Mouse (Mus musculus): ENCODE measurements around the gene Pid1. TPM values are rescaled to one million over a fixed set of nuclear protein-coding genes. Genes with fewer than 3 reads are reported as not detected.
A peak's percentile ranks its signal among the peaks of the same experiment; 100 is the strongest.
"Not testable (repeated sequence)": the region's sequence is repeated elsewhere in the genome, so short reads cannot be mapped to it uniquely, and the experiment has no call there.

Gene Pid1
- total RNA-seq, 2 experiments from 2014 or later: 7.3 to 12.7 TPM

DNA sequence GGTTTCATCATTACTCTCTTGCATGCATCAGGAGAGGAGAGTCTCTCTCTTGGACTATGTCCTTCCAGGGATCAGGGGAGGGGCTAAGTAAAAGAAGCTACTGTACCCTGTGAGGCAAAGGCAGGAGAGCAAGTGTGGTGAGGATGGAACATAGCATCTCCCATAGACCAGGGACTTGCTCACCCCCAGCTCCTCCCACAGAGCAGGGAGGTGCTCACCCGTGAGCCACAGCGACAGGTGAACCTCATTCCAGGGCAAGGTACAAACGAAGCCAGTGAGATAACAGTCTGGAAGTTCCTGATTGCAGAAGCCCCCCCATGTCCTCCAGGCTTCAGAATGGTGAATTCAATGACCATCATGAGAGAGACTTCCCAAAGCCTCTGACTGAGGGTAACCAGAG lies 2.6 kb downstream of the Pid1 start:
- DNase-seq: no peak
- intact Hi-C loops (cut with DNase I): no loop called here

DNA sequence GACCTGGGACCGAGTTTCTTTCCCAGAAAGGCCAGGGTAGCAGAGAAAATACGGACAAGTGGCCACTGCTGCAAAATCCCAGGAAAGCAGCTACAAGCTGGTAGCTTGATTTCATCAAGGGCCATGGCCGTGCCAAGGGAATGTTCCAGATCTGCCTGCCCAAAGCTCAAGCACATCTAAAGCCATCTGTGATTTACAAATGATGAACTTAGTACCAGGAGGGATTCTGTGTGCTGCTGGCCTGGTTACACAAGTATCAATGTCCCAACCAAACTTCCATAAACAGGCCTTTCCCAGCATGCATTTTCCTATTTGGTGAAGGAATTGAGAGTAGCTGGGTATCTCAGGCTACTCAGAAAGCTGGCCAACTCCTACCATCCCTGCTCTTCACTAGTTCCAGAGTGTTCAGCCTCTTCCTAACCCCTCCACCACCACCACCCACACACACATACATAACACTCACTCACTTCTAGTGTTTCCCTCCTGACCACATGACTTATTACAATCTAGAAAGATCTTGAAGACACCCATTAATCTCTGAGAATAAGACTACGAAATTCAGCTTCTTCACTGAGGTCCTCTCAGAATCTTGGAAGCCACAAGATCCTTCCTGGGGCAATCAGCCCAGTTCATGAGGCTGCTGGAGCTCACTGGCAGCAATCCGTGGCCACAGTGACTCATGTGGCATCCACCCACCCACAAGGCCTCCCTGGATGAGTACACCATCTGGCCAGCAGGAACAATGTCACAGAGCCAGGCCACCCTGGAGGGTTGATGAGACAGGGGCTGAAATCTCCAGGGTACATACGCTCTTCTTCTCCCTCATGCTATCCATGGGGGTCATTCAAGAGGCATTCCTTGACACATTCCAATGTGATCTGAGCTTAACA lies 4.1 kb downstream of the Pid1 start:
- peak; percentile 52 to 59 for DNase-seq
- intact Hi-C loops (cut with DNase I): no loop called here

DNA sequence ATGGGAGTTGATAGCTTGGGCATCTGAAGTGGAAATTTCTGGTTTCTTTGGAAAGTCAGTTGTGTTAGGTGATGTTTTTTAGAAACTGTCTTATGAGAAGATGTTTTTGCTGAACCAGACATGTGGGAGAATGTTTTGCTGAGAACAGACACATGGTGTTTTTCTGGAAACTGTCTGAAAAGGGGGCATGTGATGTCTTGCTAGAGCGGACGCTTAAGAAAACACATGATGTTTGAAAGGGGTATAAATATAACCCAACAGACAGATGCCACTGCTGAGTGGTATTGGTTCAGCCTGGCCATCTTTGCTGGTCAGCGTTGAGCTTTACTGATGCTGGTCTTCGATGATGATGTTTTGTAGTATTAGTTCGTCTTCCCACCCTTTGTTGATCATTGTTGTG lies 6.8 kb downstream of the Pid1 start:
- no peak for DNase-seq
- intact Hi-C loops (cut with DNase I): no loop called here

DNA sequence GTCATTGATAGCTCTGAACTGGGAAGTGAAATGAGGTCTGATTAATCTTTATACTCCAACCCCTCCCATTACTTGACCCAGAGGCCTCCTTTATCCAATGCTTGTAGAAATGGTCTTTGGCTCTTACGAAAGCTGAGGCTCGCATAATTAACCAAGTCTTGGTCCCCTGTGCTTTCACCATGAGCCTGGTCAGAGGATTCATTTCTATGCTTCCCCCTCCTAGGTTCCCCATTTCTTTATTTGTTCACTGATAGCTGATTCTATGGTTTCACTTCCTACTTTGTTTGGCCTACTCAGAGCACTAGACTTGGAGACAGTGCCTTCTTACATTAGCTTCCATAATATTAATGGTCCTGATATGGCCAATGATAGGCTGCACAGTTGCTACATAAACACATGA lies 13.7 kb downstream of the Pid1 start:
- intact Hi-C loops (cut with DNase I): no loop called here
- DNase-seq: no peak

DNA sequence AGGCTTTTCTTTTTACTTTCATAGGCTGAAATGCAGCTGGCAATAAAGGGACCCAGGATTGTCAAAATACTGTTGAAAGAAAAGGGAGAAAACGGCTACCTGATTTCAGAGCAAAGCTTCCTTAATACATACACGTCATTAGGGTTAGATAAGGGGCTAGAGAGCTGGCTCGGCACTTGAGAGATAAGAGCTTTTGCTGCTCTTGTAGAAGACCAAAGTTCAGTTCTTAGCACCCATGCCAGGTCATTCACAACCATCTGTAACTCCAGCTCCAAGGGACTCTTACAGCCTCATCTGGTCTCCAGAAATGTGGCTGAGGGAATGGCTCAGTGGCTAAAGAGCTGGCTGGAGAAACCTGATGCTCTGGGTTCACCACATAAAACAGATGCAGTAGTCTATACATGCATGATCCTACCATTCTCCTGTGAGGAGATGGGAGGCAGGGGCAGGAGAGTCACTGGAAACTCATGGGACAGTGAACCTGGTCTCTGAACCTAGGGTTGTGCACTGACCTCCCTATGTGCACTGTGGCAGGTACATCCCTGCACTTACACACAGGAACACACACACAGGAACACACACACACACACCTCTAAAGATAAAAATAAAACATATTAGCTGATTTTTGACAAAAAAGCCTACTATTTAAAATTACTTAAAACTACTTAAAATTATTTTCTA lies 16.0 kb downstream of the Pid1 start:
- no peak for DNase-seq
- intact Hi-C loops (cut with DNase I): no loop called here

DNA sequence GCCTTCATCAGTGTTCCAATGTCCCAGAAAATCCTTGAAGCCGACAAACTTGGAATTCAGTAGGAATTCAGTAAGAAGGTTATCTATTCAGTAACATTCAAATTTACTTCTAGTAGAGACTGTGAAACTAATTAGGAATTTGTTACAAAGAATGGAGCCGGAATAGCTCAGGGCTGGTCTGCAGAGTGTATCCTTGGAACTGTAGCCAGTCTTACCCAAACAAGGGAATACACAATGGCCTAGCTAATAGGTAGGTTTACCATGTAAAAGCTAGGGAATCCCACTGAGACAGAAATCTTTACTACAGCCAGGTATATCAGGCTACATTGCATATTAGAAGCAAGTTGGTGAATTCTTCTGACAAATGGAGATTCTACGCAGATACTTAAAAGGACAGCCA lies 31.2 kb downstream of the Pid1 start:
- DNase-seq; intact Hi-C loops (cut with DNase I): not testable (repeated sequence)

DNA sequence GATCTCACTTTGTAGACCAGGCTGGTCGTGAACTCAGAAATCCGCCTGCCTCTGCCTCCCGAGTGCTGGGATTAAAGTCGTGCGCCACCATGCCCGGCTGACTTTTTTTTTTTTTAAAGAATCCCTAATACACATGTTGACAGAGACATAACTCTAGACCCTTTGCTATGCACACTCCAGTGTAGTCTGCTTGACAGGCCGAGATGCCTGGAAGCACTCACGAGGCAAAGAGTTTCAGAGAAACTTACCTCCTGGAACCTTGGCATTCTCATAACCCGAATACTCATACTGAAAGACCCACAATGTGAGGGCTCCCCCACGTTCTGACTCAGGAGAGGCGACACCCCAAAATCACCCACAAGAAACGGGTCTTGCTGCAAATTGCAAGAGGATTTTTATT lies 32.1 kb downstream of the Pid1 start:
- DNase-seq; intact Hi-C loops (cut with DNase I): not testable (repeated sequence)

DNA sequence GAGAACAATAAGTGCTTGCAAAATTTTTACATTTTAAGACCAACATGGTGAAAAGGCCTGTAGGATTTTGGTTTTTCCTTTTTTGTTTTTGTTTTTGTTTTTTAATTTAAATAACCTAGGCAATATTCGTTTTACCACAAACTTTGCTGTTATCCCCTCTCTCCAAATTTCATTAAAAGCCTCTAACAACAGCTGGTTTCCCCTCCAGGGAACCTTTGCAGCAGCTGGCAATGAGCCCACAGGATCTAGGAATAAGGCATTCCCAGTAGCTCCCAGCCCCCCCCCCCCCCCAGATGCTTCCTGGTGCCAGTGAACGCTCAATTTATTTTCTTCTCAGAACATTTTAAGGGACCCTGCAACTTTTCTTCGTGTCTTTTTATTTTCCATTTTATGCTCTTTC lies 38.7 kb downstream of the Pid1 start:
- DNase-seq: no peak
- intact Hi-C loops (cut with DNase I): no loop called here

DNA sequence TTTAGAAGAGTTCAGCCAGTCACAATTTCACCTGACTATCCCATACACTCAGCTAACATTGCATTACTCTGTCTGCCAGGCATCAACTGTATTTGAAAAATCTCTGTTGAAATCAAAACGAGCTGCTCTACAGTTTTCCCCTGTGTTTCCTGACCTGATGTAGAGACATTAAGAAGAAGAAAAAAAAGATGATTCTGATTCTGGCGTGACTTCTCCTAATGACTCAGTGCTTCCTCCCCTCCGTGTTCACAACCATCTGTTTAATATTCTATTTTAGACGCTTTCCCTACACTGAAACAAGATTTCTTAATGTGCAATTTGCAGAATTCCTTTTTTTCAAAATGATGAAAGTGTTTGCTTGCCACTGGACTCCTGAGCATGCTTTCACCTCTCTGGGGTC lies 42.7 kb downstream of the Pid1 start:
- DNase-seq: no peak
- intact Hi-C loops (cut with DNase I): no loop called here

DNA sequence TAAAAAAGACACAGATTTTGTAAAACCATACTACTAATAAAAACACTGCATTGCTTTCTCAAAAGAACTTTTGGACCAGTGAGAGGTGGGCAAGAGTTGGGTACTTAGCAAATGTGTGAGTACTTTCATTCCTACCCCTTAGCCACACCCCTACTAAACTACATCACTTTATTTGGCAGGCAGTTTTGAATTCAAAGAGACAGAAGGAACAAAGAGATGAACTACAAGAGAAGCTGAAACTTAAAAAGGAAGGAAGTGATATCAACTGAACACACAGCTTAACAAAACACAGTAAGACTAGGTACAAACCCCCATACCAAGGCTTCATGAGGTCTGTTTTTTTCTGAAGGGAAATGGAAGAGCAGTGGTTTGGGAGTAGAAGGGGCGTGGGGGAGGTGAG lies 45.4 kb downstream of the Pid1 start:
- intact Hi-C loops (cut with DNase I): no loop called here

DNA sequence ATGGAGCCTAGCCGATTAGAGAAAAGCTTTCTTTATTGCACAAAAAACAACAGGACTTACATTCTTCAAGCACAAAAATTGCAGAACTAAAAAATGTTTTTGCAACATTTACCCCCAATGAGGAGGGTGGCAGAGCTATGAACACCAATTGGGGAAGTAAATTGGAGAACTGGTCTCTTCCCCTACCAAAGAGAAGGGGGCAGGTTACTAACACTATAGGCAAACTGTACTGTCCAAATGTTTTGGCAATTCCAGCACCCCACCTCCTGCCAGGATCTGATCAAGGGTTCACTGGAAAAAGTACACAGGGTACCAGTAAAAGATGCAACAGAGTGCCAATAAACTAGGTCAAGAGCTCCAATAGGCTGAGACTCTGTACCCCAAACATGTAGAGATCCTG lies 46.2 kb downstream of the Pid1 start:
- intact Hi-C loops (cut with DNase I): no loop called here
- DNase-seq: no peak

More for the DNA sequence above, 45.4 kb downstream of the Pid1 start:
- no peak for DNase-seq

DNA sequence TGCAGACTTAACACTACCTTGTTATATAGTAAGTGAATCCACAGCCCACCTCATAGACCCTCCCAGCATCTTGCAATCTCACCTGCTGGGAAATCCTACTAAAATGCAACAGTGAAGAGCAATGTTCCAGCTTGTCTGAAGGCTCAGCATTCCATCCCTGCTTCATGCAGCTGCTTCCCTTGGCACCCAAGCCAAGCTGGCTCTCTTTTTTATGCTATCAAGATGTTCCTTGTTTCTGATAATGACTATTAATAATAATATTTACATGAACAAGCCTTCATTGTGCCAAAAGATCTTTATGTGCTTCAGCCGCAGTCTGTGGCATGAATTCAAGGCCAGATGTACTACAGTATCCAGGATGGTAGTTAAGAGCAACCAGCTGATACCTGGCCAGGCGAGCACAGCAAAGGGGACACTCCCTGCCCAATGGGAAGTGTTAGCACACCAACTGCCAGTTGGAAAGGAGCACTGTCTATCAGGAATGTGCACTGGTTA lies 54.0 kb downstream of the Pid1 start:
- intact Hi-C loops (cut with DNase I): loop anchor here (5.0 kb wide), 1 partner anchor 272 kb away; no protein-coding TSS in a partner anchor
- no peak for DNase-seq

DNA sequence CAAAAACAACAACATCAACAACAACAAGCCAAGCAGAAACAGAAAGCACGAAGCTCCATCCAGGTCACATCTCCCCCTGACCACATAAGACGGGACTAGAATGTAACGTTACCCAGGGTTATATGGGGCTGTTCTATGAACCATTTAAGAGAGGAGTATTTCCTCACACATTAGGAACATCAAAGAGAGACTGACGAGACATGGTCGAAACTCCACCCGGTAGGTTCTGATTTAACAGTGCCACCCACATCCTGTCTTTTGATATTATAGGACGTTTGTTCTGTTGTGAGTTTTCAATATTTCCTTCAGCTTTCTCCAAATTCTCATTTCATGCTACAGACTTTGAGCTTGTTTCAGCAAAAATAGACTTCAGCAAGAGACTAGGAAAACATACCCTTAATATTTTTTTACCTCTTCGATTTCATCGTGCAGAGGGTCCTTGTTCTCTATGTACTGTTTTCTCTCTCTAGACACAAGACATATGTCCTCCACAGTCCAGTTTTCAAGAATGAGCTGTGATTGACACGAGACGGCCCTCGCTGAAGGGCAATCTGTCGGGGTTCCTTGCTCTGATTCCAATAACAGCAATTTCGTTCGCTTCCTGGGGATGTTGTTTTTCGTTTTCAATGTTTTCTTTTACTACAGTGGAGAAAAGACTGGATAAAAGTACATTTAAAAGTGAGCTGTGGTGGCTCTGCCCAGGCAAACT lies 58.1 kb downstream of the Pid1 start:
- intact Hi-C loops (cut with DNase I): loop anchor here (5.0 kb wide), 1 partner anchor 276 kb away; no protein-coding TSS in a partner anchor
- no peak for DNase-seq

DNA sequence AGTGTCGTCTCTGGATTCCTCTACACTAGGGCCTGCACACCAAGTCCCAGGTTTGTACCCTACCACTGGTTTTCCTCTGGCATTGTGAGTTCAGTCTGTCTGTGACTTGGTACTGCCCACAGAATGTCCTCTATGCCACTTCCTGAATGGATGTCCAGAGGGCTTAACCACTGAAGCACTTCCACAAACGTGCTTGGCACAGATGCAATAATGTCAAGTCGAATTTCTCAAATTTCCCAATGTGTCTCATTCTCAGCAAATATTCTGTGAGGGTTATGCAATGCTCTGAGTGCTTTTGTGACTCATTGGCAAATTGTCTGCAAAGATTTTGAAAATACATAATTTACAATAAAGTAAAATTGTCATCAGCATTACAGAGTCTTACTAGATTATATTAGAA lies 61.2 kb downstream of the Pid1 start:
- intact Hi-C loops (cut with DNase I): no loop called here
- peak; percentile 22 to 36 for DNase-seq

DNA sequence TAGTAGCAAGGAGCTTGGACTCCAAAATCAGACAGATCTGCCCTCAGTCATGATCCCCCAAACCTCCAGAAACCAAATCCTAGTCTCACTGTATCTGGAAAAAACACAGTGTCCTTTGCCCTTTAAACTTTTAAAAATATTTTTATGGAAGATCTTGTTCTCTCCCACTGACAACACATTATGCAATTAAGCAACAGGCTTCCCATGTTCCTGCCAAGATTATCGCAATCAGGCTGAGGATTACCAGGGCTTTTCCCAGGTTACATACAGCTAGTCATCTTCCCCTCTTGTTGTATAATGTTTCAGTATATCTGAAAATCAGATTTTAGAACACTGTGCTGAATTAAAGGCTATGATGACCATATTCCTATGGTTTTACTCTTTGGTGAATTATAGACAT lies 64.3 kb downstream of the Pid1 start:
- DNase-seq: no peak

DNA sequence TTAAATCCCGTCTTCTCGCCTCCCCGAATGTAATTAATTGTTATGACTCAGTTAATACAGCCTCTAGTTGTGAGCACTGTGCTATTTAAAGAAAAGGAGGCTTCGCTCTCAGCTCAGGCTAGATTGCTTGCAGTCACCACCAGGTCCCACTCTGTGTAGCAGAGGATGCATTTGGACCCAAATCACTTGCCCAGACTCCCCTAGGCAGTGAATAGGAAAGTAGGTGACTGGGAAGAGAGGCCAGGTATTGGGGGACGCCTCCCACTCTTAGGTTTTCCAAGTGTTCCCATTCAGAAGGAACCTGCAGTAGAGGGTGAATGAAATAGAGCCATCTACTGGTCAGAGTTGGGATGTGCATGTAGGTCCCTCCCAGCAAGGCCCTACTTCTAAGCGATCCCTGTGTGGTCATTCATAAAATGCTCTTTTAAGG lies 77.3 kb downstream of the Pid1 start:
- intact Hi-C loops (cut with DNase I): loop anchor here (10.0 kb wide), 3 partner anchors 132 to 542 kb away; no protein-coding TSS in a partner anchor
- DNase-seq: peak; percentile 49 to 73

More for the DNA sequence above, 64.3 kb downstream of the Pid1 start:
- intact Hi-C loops (cut with DNase I): no loop called here

DNA sequence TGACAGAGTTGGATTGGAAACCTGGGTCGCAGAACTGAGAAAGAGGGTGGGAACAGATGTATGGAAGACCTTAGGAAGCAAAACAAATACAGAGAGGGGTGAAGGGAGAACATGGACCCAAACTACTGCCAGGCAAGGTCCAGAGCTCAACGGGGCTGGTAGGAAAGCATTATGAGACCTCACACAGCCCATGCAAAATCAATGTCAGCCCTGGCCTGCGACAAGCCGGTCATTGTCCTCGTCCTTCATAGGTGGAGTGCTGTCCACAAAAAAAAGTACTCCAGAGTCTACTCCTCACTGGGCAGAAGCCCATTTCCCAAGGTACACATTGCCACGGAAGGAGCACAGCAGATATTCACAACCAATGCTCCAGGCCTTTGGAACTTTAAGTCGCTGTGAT lies 78.4 kb downstream of the Pid1 start:
- DNase-seq: no peak
- intact Hi-C loops (cut with DNase I): loop anchor here (10.0 kb wide), 3 partner anchors 131 to 541 kb away; no protein-coding TSS in a partner anchor

DNA sequence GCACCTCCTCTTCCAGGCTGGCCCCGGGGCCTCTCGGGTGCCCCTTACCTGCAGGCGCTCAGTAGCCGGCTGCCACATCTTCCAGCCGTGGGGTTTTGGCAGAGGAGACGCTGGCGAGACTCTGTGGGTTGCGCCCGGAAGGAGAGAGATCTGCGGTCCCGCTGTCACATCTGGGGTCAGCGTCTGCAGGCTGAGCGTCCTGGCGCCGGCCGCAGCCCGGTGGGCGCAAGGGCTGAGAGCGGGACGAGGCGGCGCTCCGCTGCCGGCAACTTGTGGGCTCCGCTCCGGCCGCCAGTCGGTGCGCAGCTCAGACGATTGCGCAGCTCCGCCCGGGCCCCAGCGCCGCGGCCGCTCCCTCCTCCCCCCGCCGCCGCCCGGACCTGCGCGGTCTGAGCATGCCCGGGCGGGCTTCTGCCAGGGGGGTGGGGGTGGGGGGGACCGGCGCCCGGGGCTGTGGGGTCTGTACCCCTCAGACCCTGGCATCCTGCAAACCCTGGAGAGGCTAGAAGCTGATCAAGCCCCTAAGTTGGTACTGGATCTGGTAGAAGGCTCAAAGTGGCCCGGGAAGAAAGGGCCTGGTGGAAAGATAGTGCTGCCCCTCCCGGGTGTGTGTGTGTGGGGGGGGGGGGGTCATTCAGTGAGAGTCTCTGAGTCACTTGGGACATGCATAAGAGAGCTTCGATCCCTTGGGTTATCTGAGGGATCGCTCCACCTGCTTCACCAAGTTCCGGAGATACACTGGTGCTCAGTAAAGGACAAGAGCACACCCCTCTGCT lies 79.5 kb downstream of the Pid1 start:
- intact Hi-C loops (cut with DNase I): loop anchor here (10.0 kb wide), 3 partner anchors 130 to 540 kb away; no protein-coding TSS in a partner anchor
- peak; percentile 64 to 73 for DNase-seq

DNA sequence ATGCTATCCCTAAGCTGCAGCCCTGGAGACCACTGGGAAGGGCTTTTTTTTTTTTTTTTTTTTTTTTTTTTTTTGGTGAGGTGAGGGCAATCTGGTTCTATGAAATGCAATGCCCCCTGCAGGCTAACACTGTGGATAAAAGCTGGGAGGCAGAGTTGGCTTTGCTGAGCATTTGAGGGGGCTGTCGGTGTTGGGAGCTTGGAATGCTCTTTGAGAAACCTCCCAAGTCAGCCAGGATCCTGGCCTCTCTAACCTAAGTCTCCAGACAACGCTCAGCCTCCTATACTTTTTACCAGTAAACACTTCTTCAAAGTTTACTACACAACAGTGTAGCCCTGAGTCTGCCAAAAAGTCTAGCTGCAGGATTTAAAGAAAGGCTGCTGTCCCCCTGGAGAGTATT lies 80.9 kb downstream of the Pid1 start:
- intact Hi-C loops (cut with DNase I): loop anchor here (10.0 kb wide), 3 partner anchors 128 to 538 kb away; no protein-coding TSS in a partner anchor

DNA sequence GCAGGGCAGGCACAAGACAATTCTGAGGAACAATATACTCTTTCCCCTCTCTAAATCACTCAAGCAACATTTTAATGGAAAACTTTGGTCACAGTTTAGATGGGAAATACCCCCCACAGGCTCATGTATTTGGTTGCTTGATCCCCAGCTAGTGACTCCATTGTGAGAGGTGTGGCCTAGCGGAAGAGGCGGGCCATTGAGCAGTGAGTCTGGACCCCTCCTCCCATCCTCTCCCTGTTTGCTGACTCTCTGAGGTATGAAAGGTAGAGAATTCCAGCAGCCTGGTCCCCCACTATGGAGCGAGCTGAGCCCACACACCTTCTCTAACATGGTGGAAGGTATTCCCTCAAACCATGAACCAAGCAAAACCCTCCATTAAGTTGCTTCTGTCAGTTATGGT lies 83.8 kb downstream of the Pid1 start:
- DNase-seq: no peak
- intact Hi-C loops (cut with DNase I): loop anchor here (10.0 kb wide), 3 partner anchors 125 to 535 kb away; no protein-coding TSS in a partner anchor

More for the DNA sequence above, 80.9 kb downstream of the Pid1 start:
- DNase-seq: peak; percentile 35 to 51
